Mouse (Mus musculus): ENCODE measurements at regions not wholly inside any gene's neighbourhood (a gene's known extent, or its start where the extent isn't known, plus 50 kb on each side); places are given as distances from the start of the nearest gene placed in this dataset.
"Not testable (repeated sequence)": the region's sequence is repeated elsewhere in the genome, so short reads cannot be mapped to it uniquely, and the experiment has no call there.

GRCm38 (mm10) chr6:66401468-66401867 is 133.7 kb upstream of the Mad2l1 start:
- no peak for TF ChIP-seq EP300 (optimal IDR thresholded peaks at IDR 0.05)
- no peak for TF ChIP-seq CTCF (IDR thresholded peaks at IDR 0.05; ENCODE audit: low read depth)
- Histone ChIP-seq H3K4me2 (replicated peaks; ENCODE audit: low read depth) (no peak overlapping the region), H3K27ac (replicated peaks) (no peak overlapping the region), H3K9me3 (ENCODE audit: control insufficient read depth, low read length) (no peaks in the 10 kb centered on the region), H3K9ac (ENCODE audit: low read length) (no peak overlapping the region), H3K36me3 (ENCODE audit: control insufficient read depth, insufficient read depth, low read length) (no peaks in the 10 kb centered on the region), H3K4me1 (replicated peaks; ENCODE audit: control insufficient read depth, insufficient read depth) (no peaks in the 10 kb centered on the region), H3K4me3 (ENCODE audit: low read depth, low read length) (no peak overlapping the region), H3K27me3 (ENCODE audit: control insufficient read depth, insufficient read depth, low read length) (no peaks in the 10 kb centered on the region)
- no peak for DNase-seq (ENCODE audit: low spot score)
- no peak for ATAC-seq (ENCODE audit: low FRiP score, low TSS enrichment)
- 66% methylated on average over 5 of the region's 5 CpGs for WGBS

DNA sequence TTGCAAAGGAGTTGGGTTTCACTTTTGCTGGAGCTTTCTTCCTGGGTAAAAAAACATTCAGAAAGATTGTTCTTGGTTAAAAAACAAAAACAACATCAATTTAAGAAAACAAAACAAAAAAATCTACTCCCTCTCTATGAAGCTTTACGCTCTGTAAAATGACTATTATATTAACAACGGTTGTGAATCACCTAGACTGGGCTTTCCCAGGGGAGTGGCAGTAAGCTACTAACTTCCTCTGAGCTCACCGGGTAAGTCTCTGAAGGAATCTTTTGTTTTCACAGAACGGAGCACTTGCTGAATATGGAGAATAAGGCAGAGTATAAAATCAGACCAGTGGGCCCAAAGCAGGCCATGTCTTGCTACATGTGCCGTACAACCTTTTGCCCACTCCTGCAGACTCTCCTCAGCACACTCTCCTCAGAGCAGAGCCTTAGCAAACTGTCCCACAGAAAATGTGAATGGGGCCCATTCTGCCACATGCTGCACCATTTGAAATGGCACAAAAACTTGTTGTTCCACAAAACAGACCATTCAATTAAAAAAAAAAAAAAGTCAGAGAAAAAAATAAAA is 133.2 kb upstream of the Mad2l1 start:
- Histone ChIP-seq H3K27me3 (ENCODE audit: control insufficient read depth, insufficient read depth, low read length) (no peaks in the 10 kb centered on the region), H3K27ac (replicated peaks) (no peak overlapping the region), H3K9ac (ENCODE audit: low read length) (no peak overlapping the region), H3K4me3 (ENCODE audit: low read depth, low read length) (no peak overlapping the region), H3K4me2 (replicated peaks; ENCODE audit: low read depth) (no peak overlapping the region), H3K9me3 (ENCODE audit: control insufficient read depth, low read length) (no peaks in the 10 kb centered on the region), H3K4me1 (replicated peaks; ENCODE audit: control insufficient read depth, insufficient read depth) (no peaks in the 10 kb centered on the region), H3K36me3 (ENCODE audit: control insufficient read depth, insufficient read depth, low read length) (no peaks in the 10 kb centered on the region)
- ATAC-seq (ENCODE audit: low FRiP score, low TSS enrichment) (no peak), DNase-seq (ENCODE audit: low spot score) (no peak)
- no peak for TF ChIP-seq CTCF (IDR thresholded peaks at IDR 0.05; ENCODE audit: low read depth)
- no peak for TF ChIP-seq EP300 (optimal IDR thresholded peaks at IDR 0.05)
- 43% methylated on average over 5 of the region's 5 CpGs for WGBS

GRCm38 (mm10) chr6:66414822-66415221 is 120.4 kb upstream of the Mad2l1 start:
- no peak for DNase-seq (ENCODE audit: low spot score)
- Histone ChIP-seq H3K9ac (ENCODE audit: low read length) (no peak overlapping the region), H3K4me2 (replicated peaks; ENCODE audit: low read depth) (no peak overlapping the region), H3K4me3 (ENCODE audit: low read depth, low read length) (no peak overlapping the region), H3K4me1 (replicated peaks; ENCODE audit: control insufficient read depth, insufficient read depth) (no peaks in the 10 kb centered on the region), H3K27ac (replicated peaks) (no peak overlapping the region), H3K27me3 (ENCODE audit: control insufficient read depth, insufficient read depth, low read length) (no peaks in the 10 kb centered on the region), H3K9me3 (ENCODE audit: control insufficient read depth, low read length) (no peaks in the 10 kb centered on the region), H3K36me3 (ENCODE audit: control insufficient read depth, insufficient read depth, low read length) (no peaks in the 10 kb centered on the region)
- no peak for TF ChIP-seq EP300 (optimal IDR thresholded peaks at IDR 0.05)
- TF ChIP-seq CTCF (IDR thresholded peaks at IDR 0.05; ENCODE audit: low read depth), result no peak
- no peak for ATAC-seq (ENCODE audit: low FRiP score, low TSS enrichment)
- 51% methylated on average over 4 of the region's 4 CpGs for WGBS

GRCm38 (mm10) chr6:66419452-66420041 is 115.6 kb upstream of the Mad2l1 start:
- Histone ChIP-seq H3K4me1 (replicated peaks; ENCODE audit: control insufficient read depth, insufficient read depth) (no peaks in the 10 kb centered on the region), H3K9me3 (ENCODE audit: control insufficient read depth, low read length) (no peaks in the 10 kb centered on the region), H3K4me2 (replicated peaks; ENCODE audit: low read depth) (no peak overlapping the region), H3K27me3 (ENCODE audit: control insufficient read depth, insufficient read depth, low read length) (no peaks in the 10 kb centered on the region), H3K4me3 (ENCODE audit: low read depth, low read length) (no peak overlapping the region), H3K36me3 (ENCODE audit: control insufficient read depth, insufficient read depth, low read length) (no peaks in the 10 kb centered on the region), H3K27ac (replicated peaks) (no peak overlapping the region), H3K9ac (ENCODE audit: low read length) (no peak overlapping the region)
- DNase-seq (ENCODE audit: low spot score), result no peak
- TF ChIP-seq CTCF (IDR thresholded peaks at IDR 0.05; ENCODE audit: low read depth), result no peak
- TF ChIP-seq EP300 (optimal IDR thresholded peaks at IDR 0.05), result no peak
- ATAC-seq (ENCODE audit: low FRiP score, low TSS enrichment), result no peak
- 50% methylated on average over 7 of the region's 7 CpGs for WGBS

- TF ChIP-seq EP300 (optimal IDR thresholded peaks at IDR 0.05) (no peak), CTCF (IDR thresholded peaks at IDR 0.05; ENCODE audit: low read depth) (no peak)
- H3K27ac ChIP-seq (replicated peaks), result no peak overlapping the region
- 49% methylated on average over 4 of the region's 4 CpGs for WGBS
- DNase-seq (ENCODE audit: low spot score), result no peak
- no peak for ATAC-seq (ENCODE audit: low FRiP score, low TSS enrichment)
- no peaks in the 10 kb centered on the region for H3K4me1 ChIP-seq (replicated peaks; ENCODE audit: control insufficient read depth, insufficient read depth)
- H3K36me3 ChIP-seq (ENCODE audit: control insufficient read depth, insufficient read depth, low read length), result no peaks in the 10 kb centered on the region
- H3K9ac ChIP-seq (ENCODE audit: low read length), result no peak overlapping the region
- H3K9me3 ChIP-seq (ENCODE audit: control insufficient read depth, low read length), result no peaks in the 10 kb centered on the region
- H3K4me3 ChIP-seq (ENCODE audit: low read depth, low read length), result no peak overlapping the region
- H3K27me3 ChIP-seq (ENCODE audit: control insufficient read depth, insufficient read depth, low read length), result no peaks in the 10 kb centered on the region
- no peak overlapping the region for H3K4me2 ChIP-seq (replicated peaks; ENCODE audit: low read depth)
Measured at GRCm38 (mm10) chr6:66428370-66428769, 106.8 kb upstream of the Mad2l1 start.

DNA sequence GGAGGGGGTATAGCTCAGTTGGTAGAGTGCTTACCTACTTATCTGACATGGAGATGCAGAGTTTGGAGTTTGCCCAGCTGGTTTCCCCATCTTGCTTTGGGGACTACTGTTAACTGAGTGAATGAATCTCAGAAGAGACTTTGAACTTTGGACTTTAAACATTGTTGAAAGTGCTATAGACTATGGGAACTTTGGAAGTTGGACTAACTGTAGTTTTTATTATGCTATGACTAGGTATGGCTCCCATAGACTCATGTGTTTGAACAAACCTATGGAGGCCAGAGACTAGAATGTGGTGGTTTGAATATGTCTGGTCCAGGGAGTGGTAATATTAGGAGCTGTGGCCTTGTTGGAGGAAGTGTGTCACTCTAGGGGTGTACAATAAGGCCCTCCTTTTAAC is 84.8 kb upstream of the Mad2l1 start:
- not testable (repeated sequence) for H3K36me3 ChIP-seq (ENCODE audit: control insufficient read depth, insufficient read depth, low read length); H3K9me3 ChIP-seq (ENCODE audit: control insufficient read depth, low read length); H3K4me1 ChIP-seq (replicated peaks; ENCODE audit: control insufficient read depth, insufficient read depth); H3K4me3 ChIP-seq (ENCODE audit: low read depth, low read length); H3K4me2 ChIP-seq (replicated peaks; ENCODE audit: low read depth); ATAC-seq (ENCODE audit: low FRiP score, low TSS enrichment); DNase-seq (ENCODE audit: low spot score); H3K27ac ChIP-seq (replicated peaks); H3K27me3 ChIP-seq (ENCODE audit: control insufficient read depth, insufficient read depth, low read length); H3K9ac ChIP-seq (ENCODE audit: low read length)

All from stomach, postnatal 0 days (tissue).